Mouse (Mus musculus) megakaryocyte progenitor cell, adult 5-6 weeks (primary cell): Measurements from ENCODE around the gene Hand2. TPM values are rescaled to one million over a fixed set of nuclear protein-coding genes. Genes with fewer than 3 reads are reported as not detected.

Source experiments
- ATAC-seq: replicated peaks from 2 replicates; pipeline ENCODE4 v1.8.0; 2016; ENCODE audit warnings: mild to moderate bottlenecking, moderate TSS enrichment, inconsistent platforms; ENCODE audit not compliant: poor library complexity
- total RNA-seq, 2 experiments: library from RNA; stranded (forward) in 1 of 2; stranded (reverse) in 1 of 2; fragments of 157-497, 149-512 nt in 1 of 2; fragments of 200-1000 nt in 1 of 2; gene quantifications; 2 replicates each; pipeline versions ENCODE4 v1.2.3 to v1.2.4; 2015 to 2017

Gene Hand2
- total RNA-seq, 2 experiments from 2014 or later: not detected

DNA sequence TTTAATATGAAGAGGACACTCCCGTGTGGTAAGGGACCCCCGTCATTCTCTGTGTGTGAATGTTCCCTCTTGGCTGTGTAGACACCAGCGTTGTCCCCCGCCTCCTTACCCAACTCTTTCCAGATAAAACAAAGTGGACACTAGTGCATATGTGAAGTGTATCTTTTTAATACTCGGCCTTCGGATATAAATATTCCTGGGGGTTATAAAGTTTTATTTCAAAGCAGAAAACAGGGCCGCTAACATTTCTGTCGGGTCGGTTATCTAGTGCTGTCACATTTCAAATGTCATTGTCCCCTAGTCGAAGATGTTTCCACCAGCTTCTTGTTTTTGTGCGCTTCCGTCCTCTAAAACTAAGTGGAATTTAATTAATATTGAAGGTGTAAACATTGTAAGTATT, 3.3 kb downstream of the Hand2 start:
- ATAC-seq: no peak

DNA sequence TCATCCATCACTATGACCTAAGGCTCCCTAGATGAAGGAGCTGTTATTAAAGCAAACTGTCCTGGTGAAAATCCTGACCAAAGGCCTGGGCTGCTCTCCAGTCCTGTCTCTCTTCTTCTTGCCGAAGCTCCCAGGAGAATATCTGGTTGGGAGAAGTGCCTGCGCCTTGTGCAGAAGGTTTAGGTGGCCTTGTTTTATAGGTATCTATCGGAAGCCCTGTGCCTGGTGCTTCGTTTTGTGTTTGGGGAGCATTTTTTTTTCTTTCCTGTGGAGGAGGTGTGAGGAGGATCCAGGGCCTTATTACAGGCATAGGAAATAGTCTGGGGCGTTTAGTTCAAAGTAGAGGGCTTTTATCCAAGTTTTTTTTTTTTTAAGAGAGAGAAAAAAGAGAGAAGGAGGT, 3.9 kb downstream of the Hand2 start:
- no peak for ATAC-seq

DNA sequence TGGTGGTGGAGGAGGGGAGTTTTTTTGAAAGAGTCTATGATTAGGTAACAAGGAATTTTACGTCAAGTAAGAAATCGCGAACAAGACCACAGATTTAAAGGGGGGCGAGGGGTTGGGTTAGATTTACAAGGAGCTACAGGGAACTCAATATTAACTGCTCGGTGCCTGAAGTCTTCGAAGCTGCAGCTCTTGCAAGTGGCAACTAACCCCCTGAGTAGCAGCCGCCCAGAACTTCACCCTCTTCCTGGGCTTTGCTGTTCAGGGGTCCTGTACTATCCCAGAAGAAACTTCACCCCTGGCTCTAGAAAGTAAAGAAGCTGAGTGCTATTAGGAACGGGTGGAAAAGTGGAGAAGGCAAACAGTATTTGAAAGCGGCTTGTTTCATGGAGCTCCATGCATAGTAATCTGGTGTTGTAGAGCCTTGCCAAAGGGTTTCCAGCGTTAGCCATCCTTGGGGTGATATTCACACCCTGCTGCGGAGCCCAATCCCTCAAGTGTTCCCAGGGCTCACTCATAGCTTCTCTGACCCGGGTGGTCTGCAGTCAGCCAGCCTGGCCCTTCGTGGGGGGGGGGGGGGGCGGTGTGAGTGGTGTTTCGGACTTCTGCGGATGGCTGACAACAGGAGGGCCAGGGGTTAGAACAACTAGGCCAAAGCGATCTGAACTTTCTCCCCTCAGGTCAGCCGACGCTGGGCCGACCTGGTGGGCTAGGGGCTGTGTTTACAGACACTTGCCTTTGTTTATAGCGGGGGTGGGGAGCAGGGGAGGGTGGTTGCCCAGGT, 4.5 kb downstream of the Hand2 start:
- ATAC-seq: no peak

DNA sequence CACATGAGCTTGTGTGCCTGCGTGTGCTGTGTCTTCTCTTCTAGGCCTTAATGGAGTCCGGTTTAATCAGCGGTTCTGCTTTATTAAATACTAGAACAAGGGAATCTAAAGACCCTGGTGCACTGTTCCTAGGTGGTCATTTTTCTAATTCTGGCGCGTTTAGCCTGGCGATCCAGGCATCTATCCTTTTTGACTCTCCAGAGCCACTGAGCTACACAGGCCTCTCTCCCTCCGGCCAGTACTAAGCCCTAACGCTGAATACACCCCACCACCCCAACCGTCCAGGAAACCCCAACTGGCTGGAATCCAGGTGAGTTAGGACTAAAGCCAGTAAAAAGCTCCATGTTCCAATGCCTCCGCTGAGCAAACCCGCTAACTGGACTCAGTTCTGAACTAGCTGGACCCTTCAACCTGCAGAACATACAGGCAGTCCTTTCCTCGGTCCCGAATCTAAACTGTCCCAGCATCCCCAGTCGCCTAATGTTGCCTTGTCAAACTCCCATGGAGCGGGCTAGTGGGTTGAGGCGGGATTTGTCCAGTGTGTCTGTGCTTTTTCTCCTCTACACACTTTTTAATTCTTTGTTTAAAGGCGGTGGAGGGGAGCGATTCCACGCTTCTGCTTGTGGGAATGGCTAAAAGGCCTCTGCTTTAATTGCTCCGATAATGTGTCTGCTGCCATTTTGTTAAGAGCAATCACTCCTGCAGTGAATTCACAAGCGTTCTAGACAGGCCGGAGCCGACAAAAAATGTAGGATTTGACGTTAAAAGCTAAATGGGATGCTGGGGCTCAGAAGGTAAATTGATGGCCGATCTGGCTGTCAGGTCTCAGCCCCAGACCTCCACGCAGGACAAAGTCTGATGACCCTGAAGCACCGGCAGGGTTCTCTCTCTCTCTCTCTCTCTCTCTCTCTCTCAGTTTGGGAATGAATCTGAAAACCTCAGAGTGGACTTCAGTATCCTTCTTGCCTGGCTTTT, 5.6 kb downstream of the Hand2 start:
- ATAC-seq: no peak

DNA sequence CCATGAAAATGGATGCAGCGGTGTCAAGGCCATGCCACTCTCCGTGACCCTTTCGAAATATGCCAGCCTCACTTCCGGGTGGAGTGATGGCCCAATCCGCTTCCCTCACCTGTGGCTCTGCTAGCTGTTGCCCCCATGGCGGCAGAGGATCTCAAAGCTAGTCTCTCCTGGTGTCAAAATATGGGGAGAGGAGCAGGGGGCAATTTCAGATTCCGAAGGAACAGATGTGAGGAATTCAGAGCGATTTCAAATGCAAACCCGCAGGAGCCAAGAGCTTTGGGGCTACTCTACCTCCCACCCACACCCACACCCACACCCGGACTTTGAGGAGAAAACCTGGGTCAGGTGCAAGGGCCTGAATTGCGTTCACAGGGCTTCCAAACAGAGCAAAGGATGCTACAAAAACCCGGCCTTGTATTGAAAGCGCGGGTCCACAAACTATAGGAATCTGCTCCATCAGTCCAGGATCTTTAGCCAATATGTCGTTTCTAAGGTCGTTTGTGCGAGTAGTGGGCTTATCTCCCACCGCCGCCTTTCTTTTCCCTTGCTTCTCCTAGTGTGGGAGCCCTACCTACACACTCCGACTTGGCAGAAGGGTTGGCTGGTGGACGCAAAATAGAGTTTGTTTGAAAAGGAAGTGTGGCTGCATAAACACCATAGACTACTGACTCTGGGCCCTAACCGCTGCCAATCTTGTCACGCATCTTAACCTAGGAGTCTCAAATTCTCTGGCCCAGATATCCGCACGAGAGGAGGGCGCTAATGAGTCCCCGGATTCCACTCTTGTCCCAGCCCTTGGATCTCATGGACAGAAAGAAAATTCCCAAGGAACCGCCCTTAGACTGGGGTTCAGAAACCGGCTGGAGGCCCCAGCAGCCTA, 6.7 kb downstream of the Hand2 start:
- ATAC-seq: no peak

DNA sequence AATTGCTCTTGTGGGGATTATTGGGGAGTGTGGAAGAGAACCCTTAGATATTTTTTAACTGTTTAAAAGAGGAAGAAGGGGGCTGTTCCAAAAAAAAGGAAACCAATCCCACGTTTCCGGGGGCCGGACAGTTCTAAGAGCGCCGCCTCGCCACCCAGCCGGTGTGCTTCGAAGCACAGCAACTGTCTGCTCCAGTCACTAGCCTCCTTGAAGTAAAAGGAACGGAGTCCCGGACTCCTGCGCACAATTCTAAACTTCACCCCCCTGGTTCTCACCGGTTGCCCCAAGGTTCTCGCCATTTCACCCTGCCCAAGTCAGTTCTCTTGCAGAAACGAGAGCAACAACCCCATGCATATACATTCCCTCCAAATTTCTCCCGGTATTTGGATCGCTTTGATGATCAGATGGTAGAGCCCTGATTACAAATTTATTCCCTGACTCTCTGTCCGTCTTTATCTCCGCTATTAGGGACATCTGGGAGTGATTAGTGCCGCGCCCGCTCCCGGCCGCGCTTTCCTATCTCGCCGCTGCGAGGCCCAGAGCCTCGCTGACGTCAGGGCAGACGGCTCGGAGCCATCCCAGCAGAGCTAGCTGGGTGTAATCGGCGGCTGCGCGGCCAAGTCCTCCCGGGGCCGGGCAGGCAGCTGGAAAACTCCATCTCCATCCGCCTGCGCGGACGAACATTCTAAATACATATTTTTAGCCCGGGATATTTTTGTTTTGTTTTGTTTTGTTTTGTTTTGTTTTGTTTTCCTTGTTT, 7.6 kb downstream of the Hand2 start:
- peak; percentile 74 for ATAC-seq

DNA sequence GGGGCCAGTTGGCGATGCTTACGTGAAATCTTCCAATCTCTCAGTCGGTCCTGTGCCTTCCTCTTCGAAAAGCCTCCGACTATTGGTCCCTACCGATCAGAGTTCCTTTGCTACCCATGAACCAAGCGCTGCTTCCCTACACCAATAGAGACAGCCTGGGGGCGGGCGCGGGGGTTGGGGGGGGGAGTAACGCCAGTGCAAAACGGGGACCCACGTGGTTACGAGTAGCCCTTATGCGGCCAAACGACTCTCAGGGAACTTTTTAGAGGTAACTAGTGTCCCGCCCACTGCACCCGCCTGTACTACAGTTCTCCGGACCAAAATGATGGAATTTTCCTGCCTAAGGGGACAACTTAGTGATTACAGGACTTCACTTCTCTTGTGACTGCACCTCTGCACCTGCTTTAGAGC, 8.2 kb downstream of the Hand2 start:
- no peak for ATAC-seq

DNA sequence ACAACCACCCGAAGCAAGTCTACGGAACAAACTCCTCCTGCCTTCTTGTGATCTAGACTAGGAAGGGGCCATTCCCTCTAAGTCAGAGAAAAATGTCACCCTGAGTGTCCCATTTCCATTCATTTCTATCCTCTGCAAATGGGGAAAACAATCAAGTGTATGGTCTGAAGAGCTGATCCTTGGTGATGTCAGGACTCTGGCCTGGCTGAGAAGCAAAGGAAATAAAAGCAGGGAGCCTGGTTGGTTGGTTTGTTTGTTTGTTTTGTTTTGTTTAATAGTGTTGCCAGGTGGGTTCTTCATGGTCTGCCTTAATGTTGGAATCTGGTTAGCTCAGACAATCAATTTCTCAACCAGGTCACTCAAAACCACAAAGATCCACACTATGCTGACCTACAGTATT, 9.3 kb downstream of the Hand2 start:
- no peak for ATAC-seq

DNA sequence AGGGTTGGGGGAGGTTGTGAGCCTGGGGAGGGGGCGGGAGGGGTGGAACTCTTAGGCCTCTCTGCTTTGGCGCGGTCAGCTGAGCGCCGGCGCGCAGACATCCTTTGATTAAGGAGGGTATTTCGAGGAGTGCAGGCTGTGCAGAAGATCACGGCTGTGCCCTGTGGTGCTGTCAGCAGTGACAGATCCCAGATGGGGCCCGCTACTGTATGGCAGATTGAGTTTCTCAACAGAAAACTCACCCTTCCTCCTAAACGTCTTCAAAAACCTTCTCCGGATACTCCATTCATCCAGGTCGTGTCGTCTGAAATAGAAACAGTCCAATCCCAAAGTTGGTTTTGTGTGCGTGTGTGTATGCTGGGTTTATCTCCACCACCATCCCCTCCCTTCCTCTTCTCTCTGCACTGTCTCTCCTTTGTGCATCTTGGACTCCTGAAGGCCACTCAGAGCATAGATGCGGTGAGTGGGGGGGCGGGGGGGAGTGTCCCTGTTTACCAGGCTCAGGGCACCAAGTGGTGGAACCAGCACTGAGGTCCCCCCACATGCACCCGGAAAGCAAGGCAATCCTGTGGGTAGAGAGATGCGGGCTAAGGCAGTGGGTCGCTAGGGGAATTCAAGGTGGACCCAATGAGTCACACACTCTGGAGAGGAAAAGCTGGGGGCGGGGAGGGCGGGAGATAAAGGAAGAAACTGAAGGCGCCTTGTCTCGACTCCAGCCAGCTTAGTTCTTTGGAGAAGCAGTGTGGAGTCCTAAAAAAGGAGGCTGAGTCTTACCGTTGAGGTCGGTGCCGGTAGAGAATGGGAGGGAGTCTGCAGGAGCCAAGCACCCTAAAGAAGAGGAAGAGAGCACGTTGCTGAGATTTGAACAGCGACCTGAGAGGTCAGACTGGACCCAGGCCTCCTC, 11.2 kb downstream of the Hand2 start:
- ATAC-seq: no peak

DNA sequence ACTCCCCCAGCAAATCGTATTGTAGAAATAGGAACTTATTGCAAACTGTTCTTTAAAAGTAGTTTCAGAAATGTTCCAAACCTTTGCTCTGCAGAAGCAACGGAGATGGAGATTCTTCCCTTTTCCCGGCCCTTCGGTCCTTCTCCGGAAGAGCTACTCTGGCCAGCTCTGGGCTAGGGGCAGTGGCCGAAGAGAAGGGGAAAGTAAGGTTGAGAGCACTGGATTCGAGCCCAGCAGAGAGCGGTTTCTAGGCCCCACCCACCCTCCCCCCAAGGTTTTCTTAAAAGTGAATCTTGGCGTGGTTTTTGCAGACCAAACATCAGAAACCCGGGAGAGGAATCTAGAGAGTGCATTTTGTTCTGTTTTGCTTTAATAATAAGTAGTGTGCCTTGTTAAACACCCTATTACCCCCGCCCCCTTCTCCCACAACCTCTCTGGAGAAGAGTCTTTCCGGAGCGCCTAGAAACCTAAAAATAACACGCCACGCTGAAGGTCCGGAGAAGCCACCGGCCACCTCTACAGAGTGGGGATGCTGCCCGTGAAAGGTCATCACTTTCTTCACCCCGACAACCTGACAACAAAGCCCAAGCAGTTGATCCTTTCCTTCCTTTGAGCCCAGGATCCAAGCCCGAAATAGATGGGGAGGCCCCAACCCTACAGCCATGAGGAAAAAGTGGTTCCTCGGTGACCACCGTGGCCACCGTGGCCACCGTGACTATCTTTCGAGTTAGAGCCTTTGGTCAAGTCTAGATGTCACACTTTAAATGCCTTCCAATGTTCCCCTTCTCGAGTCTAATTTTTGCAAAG, 12.1 kb downstream of the Hand2 start:
- no peak for ATAC-seq

DNA sequence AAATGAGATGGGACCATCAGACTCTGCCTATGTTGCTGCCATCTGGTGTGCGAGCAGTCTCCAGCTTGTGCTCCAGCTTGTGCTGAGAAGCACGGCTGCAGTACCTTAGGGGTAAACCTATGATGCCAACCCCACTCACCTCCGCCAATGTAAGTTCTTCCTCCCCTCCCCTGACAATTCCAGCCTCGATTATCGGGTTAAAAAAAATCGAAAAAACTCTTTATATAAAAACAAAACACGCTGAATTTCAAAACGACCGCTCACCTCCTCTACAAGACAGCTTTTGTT, 12.6 kb downstream of the Hand2 start:
- ATAC-seq: no peak

DNA sequence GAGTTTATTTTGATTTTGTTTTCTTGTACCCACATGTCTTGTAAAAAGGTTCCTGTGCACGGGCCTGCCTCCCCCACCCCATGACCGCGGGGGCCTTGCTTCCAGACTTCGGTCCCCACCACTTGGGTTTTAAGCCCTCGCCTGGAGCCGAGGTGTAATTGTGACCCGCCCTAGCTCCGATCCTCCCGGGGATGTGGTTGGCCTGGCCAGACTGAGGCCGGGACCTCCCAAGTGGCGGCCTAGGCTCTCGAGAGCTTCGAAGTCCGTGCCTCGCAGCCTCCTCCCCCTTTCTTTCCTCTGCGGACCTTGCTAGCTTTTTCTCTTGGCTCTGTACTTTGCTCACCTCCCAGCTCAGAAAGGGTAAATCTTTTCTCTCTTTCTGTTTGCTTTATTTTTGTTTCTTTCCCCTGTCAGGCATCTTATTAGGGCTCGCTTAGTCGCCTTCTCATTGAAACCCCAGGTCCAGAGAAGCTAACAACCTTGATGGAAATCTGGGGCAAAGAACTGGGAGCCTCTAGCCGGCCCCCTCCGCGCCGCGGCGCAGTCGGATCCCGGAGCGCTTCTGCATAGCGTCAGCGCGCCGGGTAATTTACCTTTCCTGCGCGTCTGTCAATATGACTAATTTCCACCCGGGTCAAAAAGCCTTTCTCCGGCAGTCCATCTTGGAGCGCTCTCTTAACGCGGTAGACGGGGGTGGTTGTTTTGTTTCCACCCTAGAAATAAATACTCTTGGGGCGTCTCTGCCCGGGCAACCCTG, 13.2 kb downstream of the Hand2 start:
- ATAC-seq: no peak

DNA sequence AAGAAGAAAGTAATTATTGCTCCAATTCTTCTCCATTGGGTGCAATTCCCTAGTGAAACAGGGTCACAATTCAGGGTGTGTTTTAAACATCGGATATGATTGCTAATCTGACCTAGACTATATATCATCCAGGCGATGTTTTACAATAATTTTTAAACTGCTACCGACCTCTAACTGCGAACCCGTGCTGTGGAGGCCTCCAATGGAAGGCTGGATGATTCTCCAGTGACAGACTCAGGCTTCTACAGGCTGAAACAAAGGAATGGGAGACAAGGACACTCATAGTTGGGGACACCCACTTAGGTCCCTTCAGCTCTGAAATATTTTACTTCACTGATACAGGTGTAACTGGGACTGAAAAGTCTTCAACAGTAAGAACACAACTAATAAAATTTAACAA, 13.9 kb downstream of the Hand2 start:
- ATAC-seq: no peak

DNA sequence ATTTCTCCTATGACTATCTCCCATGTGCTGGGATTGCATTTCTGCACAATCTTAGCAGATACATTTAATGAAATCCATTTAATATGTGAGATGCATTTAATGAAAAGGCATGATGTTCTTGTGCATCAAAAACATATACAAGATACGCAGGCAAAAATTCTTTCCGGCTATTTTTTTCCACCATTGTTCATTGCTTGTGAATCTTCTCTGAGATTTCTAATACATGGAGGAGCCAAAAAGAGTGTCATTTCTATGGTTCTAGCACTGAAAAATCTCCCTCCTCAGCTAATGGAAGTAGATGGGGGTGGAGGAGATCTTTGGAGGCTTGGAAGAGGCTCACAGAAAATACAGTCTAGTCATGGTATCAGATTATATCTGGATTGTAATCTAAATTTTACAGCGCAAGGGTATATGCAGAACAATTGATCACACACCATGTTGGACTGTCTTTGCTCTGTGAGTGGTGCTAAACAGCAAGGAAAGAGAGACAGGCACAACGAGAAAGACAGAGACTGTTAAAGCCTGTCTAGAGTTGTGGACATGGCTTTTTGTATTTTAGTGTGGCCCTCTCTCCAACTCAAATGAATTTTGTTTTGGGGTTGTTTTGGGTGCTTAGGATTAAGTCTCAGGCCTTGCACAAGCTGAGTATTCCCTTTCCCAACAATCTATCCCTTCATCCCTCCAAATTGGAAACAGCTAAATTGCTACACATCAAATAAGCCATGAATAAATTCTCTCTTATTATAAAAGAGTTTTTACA, 16.7 kb downstream of the Hand2 start:
- ATAC-seq: no peak

DNA sequence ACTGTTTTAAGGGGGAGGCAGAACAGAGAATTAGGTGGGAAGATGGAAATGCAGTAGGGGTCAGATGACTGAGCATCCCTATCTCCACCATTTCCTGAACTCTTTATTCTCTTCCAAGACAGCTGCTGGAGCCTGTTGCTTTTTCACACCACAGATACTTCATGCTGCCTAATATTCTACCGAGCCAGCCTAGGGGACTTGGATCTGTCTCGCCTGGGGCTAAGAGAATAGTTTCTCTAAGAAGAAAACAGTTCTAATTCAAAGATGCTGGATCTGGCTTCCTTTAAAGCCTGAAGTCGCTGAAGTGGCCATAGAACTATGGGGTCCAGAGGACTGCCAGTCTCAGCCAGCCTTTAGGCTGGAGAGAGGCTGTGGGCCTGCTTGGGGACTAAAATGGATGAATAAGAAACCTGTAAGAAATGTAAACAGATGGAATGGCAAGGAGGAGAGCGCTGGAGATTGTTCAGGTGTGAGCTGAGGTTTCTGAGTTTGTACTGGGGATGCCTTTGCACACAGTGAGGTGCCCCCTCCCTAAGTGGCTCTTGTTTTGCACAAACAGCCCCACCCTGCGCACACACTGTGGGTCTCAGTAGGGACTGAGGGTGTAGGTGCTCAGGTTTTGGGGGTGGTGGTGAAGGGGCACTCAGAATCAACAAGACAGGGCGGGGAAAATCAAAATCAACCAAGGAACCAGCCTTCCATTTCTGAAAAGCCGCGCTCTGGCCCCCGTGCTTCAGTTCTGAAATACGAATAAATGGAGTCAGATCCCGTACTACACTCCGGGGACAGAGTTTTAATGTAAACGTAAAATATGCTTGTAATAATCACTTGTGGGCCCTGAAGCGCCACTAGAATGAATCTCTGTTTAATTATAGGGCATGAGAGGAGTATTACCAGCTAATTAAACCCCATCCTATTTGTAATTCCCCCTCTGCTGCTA, 19.2 kb downstream of the Hand2 start:
- ATAC-seq: no peak
